Mouse (Mus musculus): ENCODE results near the gene Kxd1.

Gene Kxd1

DNA sequence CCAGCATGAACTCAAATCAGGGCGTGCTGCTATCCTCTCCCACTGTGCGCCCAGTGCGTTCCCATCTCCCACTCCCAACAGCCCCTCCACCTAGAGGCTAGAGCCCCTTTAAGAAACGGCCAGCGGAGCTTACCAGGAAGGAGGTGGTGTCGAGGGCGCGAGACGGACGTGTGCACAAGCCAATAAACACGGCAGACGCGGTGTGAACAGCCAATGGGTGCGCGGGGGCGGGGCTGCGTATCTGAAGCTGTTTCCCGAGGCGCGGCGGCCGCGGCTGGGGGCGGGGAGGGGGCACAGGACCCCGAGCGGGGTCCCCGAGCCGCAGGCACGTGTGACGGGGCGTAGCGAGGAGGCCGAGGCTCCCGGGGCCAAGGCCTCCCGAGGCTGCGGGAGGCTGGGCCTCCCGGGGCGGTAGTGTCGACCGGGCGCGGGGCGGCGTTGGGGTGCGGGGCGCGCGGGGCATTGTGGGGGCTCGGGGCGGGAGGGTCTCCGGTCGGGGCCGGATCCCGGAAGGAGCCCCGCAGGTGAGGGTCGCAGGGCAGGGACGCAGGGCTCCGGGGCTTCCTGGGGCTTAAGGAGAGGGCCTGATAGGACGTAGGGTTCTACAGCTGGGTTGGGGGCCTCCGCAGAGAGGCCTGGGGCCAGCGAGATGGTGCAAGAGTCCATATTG lies at the start of gene Kxd1, which contains the start of gene Fkbp8:
Kxd1 (minus strand) TSS at position 445 of the 670 bp plus-strand sequence.
Fkbp8 (plus strand) TSS at position 213 of the 670 bp plus-strand sequence.
- DNase-seq (ENCODE audit: low read depth, low spot score) = peak; percentile 97

DNA sequence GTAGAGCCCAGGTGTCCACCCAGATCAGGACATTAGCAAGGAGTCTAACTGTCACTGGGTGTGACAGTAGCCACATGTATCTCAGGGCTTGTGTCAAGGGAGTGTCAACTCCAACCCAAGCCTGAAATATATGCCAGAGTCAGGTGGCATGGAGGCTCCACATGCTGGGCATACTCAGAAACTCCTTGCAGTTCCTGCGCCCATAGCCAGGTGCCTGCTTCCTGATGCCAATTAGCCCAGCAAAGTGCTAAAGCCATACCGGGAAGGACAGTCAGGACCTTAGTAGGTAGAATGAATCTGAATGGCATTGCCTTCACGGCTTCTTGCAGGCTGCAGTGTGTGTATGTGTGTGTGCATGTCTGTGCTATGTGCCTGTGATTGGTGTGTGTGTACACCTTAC lies 49.5 kb upstream of the Kxd1 start:
- DNase-seq (ENCODE audit: low read depth, low spot score) = no peak

DNA sequence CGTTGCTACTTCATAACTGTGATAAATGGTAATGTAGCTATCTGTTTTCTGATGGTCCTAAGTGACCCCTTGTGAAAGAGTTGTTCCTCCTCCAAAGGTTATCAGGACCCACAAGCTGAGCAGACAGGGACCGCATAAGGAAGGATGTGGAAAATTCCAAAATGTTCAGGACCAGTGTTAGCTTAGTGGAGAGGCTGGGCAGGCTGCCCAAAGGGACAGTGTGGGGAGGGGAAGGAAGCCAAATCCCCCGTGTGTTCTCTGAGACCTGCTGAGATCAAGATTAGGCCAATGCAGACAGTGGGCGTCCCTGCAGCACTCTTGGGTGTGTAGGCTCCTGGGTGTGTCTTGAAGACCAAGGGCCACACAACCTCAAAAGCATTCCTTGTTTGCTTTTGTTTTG lies 47.2 kb upstream of the Kxd1 start:
- DNase-seq (ENCODE audit: low read depth, low spot score) = peak; percentile 37

DNA sequence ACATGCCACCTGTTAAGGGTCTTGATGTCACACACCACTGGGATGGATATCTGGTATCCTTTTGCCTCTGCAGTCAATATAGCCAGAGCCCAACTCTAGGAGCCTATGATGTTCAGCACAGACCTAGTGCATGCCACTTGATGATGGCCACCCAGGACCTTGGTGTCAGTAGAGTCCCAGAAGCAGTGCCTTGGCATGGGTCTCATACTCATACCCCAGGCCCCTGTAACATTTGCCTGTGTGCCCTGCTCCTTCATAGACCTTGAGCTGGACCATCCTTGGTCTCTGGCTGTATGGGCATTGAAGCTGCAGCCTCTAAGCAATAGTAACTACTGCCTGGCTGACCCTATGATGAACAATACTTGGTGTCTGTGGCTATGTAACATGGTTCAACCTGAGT lies 46.5 kb upstream of the Kxd1 start:
- no peak for DNase-seq (ENCODE audit: low read depth, low spot score)

DNA sequence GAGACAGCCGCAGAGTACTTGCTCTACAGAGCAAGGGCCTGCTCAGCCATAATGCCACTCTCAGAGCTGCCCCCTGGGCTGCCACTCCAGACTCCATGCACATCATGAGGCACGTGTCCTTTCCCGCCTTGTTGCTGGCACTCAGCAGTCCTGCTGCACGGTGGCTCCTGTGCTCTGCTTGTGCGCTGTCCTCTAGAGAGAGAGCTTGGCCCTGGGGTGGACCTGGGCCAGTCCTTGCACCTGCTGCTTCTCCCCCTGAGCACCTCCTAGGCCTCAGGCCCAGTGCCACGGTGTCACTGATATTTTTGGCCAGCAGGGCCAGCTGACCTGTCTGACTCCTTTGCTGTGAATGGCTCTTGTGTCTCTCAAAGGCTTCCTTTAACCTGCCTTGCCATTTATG lies 43.2 kb upstream of the Kxd1 start:
- DNase-seq (ENCODE audit: low read depth, low spot score) = no peak

DNA sequence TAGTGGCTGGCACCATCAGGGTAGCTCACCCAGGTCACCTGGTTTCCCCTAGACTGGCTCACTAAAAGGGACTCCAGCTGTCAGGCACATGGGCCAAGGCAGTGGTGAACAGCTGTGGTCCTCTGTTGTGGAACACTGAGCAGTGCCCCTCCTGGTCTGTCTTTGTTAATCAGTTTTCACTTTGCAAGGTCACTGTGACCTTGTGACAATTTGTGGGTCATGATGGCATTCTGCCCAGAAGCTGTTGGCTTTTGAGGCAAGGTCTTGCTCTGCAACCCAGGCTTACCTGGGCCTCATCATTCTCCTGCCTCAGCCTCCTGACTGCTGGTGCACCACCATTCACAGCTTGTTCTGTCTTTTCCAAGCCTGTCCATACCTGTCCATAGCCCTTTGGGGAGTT lies 42.6 kb upstream of the Kxd1 start:
- DNase-seq (ENCODE audit: low read depth, low spot score) = no peak

DNA sequence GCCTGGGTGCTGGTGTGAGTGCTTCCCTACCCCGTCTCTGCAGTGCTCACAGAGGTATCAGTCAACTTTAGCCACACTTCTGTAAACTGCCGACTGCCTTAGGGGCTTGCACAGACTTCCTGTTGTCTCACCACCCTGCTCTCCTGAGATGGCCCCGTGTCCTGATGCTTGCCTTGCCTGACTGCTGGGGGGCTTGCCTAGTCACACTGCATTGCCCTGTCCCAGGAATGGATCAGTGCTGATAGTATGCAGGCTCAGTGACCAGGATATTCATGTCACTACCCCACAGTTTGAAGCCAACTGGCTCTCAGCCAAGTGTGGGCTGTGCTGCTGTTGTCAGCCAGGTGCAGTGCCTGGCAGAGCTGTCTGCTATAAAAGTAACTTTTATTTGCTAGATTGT lies 37.8 kb upstream of the Kxd1 start:
- DNase-seq (ENCODE audit: low read depth, low spot score) = no peak

DNA sequence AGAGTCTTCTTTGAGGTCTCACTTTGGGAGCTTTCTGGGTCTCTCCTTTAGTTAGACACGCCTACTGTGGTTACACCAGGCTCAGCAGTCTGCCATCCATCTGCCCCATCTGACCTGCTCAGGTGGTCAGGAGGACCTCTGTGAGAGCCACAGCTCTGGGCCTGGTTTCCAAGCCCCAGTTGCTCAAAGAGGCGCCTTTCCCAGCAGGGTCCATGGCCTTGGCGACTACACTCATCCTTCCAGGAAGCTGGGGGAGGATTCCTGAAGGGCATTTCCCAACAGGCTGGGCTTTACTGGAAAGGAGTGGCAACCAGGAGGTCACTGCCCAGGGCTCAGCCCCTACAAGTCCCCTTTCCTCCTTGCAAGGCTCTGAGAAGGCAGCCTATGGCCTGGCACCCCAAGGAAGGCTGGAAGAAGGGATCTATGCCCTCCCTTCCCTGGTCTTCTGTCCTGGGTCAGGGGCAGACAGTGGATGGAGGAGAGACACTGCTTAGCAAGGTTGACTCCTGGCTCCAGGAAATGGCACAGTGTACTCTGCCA lies 37.0 kb upstream of the Kxd1 start:
- no peak for DNase-seq (ENCODE audit: low read depth, low spot score)

DNA sequence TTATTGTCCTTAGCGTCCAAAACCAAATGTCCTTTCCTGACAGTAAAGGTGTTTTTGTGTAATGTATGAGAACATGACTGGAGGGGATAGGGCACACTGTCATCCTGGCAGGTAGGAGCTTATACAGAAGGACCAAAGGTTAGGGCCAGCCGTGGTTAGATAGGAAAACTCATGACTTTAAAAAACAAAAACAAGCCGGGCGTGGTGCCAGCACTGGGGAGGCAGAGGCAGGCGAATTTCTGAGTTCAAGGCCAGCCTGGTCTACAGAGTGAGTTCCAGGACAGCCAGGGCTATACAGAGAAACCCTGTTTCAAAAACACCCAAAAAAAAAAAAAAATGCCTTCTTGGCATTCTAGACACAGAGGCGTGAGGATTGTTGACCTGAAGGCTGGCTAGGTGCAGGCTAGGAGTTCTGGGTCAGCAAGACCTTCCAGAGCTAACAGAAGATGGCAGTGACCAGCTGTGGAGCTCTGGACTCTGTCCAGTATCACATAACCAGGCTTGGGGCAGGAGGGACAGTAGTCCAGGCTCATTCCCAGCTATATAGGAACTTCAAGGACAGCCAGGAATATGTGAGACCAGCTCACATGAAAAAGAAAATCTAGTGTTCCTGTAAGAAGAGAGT lies 36.1 kb upstream of the Kxd1 start:
- DNase-seq (ENCODE audit: low read depth, low spot score) = no peak

DNA sequence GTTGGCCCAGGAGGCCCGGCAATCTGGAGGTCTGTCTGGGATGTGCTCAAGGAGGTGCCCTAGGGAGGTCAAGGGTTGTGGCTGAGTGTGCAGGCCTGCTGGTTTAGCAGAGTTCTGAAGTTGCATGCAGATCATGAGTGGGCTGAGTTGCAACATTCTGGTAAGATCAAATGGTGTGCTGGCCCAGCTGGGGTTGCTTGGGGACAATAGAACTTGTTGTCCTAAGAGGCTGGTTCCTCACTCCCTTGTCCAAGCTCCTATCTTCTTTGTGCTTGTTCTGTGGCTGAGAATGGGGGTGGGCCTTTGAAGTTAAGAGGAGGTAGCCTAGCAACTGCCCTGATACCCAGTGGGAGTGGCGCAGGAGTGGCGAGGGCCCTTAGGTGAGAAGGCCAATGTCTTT lies 35.0 kb upstream of the Kxd1 start:
- DNase-seq (ENCODE audit: low read depth, low spot score) = peak; percentile 10

DNA sequence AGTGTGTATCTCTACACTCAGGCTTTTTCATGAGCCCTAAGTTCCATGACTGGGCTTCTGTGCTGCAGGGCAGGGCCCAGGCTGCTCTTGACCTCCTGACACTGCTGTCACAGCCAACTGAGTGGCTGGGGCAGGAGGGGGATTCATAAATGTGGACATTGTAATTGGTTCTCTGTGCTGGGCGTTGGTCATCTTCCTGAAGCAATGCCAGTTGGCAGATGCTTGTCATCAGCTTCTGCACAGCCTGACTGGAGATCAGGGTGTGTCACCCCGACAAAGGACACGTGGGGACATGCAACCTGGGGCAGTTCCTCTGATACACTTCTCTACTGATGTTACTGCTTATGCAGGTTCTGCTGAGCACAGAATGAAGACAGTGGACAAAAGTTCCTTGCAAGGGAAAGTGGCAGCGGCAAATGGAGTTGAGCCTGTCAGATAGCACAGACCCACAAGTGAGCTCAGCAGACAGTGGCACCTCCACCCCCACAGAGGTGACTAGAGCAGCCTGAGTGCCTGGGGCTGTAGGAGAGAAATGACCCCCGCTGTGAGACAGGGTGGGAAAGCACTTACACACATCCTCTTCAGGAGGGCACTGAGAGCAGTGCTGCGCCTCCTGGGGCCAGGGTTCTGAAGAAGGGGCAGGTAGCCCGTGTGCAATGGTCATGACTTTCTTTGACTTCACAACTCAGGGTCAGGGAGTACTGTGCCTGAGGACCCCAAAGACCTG lies 34.2 kb upstream of the Kxd1 start:
- DNase-seq (ENCODE audit: low read depth, low spot score) = peak; percentile 21

DNA sequence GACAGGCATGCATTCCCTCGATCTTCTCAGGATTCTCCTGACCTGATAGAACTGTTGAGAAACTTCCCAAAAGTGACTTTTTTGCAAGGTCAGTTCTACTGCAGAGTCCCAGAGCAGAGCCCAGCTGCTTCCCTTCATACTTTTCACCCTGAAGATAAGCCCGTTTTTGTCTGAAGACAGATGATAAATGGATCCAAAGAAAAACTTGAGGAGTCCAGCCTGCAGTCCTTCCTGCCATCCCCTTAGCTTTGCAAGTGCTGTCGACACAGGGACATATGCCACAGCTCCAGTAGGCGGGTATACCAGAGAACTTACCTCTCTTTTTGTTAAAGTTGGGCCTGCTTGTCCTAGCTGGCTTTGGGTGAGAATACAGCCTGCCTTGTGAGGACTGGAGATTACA lies 33.6 kb upstream of the Kxd1 start:
- DNase-seq (ENCODE audit: low read depth, low spot score) = no peak

DNA sequence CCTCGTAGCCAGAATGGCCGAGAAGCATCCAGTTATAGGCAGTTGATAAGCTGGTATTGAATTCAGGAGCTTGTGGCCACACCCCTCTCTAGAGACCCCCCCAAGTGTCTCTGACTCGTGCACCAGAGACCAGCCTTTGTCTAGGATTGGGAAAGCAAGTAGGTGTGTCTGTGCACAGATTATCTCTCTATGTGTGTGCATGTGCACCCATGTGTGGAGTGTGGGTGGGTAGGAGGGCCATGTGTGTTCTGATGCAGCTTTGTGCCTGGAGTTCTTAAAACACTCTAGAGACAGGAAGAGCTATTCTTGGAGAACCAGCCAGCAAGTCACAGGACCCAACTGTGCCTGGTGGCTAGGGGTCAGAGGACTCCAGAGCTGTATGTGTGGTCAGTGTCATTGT lies 32.8 kb upstream of the Kxd1 start:
- DNase-seq (ENCODE audit: low read depth, low spot score) = no peak

DNA sequence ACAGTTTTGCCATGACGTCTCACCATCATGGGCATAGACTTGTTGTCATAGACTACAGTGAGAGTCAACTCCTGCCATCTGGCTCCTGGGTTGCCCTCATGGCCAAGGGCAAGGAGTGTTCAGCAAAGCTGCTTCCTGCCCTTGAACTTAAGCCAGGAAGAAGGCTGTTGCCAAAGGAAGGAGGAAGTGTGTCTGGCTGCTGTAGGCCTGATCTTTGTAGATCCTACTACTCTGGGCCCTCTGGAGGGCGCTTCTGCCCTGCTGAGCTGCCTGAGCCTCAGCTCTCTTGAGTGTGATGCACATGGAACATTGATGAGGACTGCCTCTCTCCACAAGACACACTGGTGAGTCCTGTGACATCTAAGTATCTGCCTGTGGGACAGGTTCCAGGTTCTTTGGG lies 32.3 kb upstream of the Kxd1 start:
- peak; percentile 36 for DNase-seq (ENCODE audit: low read depth, low spot score)

DNA sequence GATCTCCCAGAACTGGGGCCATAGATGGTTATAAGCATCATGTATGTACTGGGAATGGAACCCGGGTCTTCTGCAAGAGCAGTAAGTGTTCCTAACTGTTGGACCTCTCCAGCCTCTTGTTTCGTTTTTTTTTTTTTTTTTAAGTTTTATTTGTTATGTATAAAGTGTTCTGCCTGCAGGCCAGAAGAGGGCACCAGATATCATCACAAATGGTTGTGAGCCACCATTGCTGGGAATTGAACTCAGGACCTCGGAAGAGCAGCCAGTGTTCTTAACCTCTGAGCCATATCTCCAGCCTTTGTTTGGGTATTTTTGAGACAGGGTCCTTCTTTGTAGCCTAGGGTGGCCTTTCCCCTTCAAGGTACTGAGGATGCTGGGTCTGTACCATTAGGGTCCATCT lies 31.2 kb upstream of the Kxd1 start:
- peak; percentile 54 for DNase-seq (ENCODE audit: low read depth, low spot score)

DNA sequence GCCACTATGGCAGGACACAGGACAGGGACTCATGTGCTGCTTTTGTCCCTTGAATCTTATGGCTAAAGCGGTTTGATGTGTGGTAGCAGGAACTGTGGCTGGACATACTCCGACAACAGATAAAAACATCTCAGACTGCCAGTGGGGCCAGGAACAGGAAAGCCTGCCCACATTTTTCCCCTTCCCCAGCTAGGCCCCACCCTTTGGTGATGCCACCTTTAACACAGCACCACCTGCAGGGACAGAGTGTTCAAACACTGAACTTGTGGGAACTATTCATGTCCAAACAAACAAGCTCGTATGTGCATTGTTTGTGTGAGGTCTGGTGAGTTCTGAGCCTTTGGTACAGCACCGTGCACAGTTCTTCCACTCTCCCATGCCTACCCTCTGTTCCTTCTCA lies 30.6 kb upstream of the Kxd1 start:
- DNase-seq (ENCODE audit: low read depth, low spot score) = peak; percentile 21

DNA sequence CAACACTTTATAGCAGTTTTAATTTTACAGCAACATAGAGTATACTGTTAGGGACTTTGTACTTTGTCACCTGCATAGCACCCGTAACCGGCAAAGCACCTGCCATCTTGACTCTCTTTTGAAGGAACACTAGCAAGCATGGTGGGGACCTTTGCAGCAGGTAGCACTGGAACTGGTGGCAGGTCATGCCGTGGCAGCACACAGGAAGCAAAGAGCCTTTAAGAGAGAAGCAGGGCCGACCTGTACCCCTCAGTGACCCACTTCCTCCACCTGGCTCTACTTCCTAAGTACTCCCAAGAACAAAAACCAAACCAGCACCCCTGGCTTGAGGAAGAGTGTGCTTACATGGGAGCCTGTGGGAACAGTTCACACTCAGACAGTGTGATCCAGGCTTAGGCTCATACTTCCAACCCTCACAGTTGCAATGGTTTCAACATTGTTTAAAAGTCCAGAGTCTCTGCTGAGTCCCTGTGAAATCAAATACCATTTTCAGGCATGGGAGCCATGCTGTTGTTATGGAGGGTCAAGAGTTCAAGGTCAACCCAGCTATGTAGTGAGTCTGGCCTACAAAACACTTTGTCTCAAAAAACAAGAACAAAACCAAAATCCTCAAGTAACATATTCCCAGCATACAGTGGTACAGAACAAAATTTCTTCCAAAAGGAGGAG lies 27.5 kb upstream of the Kxd1 start:
- DNase-seq (ENCODE audit: low read depth, low spot score) = peak; percentile 79

DNA sequence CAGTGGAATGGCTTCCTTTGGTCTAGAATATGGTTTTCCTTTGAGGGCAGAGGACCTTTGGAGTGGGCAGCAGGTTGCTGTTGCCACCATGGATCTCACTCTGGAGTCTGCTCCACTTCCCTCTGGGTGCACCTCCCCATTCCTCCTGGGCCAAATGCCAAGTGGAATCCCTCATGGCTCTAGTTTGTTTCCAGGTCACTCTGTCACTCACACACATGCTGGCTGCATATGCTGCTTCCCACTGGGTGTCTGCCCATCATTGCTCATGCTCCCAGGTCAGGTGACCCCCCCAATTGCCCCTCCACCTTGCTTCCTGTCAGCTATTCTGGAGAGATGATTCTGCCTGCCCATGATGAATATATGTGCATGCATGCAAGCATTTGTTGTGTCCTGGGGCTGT lies 26.0 kb upstream of the Kxd1 start:
- DNase-seq (ENCODE audit: low read depth, low spot score) = no peak

DNA sequence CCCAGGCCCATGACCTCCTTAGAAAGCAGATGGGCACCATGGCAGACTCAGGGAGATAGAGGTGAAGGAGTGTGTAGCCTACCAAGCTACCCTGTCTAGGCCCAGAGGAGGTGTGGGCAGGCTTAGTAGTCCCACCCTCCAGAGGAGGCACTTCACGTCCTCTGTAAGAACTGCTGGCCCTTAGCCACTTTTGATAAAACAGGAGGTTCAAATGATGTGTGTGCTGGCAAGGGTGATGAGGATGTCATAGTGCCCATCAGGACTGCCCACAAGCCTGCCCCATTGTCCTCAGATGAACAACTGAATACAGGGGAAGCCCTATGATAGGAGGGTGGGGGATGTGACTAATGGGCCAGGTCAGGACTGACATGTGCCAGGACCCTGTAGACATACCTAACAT lies 25.1 kb upstream of the Kxd1 start:
- no peak for DNase-seq (ENCODE audit: low read depth, low spot score)

DNA sequence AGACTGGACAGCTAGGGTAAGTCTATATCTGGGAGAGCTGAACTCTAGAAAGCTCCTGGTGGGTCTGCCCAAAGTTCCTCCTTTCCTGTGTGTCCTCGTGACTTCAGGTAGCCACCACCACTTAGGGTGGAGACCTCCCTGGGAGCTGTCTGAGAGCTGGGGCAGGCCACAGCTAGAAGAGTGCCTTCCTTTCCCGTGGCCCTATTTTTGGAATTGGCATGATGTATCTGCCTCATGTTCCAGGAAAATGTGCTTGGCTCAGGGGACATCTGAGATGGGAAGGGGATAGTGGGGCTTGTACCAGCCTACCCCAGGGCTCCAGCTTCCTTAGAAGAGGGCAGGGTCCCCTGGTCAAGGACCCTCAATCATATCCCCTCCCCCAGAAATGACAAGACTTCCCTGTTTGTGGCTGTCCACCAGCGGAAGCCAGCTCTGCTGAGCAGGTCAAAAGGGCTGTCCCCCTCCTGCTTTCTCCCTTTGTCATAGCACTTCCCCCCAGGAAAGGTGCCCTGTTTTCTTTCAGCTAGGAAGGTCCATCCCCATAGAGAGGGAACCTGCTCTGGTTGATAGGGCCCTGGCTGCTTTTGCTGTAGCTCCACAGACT lies 23.9 kb upstream of the Kxd1 start:
- no peak for DNase-seq (ENCODE audit: low read depth, low spot score)

DNA sequence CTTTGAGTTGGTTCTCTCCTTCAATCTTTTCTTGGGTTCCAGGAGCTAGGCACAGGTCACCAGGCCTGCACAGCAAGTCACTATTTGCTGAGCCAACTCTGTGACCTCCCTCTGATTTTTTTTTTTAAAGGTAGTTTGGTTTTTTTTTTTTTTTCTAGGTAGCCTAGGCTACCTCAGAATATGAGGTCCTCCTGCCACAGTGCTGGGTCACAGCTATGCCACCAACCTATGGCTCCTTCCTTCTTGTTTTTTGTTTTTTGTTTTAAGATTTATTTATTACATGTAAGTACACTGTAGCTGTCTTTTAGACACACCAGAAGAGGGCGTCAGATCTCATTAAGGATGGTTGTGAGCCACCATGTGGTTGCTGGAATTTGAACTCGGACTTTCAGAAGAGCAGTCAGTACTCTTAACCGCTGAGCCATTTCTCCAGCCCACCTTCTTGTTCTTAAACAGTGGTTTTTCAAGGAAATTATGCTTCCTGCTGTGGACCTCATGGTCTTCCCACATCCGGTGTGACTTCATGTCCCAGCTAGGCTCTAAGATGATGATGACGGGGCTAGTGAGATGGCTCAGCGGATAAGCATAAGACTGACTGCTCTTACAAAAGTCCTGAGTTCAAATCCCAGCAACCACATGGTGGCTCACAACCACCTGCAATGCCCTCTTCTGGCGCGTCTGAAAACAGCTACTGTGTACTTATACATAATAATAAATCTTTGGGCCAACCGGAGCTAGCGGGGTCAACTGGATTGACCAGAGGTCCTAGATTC lies 21.8 kb upstream of the Kxd1 start:
- DNase-seq (ENCODE audit: low read depth, low spot score) = no peak
